Mouse (Mus musculus): ENCODE results near the gene Sema3c. TPM values are rescaled to one million over a fixed set of nuclear protein-coding genes. Genes with fewer than 3 reads are reported as not detected.
"Not testable (repeated sequence)": the region's sequence is repeated elsewhere in the genome, so short reads cannot be mapped to it uniquely, and the experiment has no call there.

Sema3c gene
- 9.3 and 10.6 TPM in 2 replicates for polyA plus RNA-seq (2015; fragmentation: Nextera tagmentation; extraction: Ambion mirVana)

DNA sequence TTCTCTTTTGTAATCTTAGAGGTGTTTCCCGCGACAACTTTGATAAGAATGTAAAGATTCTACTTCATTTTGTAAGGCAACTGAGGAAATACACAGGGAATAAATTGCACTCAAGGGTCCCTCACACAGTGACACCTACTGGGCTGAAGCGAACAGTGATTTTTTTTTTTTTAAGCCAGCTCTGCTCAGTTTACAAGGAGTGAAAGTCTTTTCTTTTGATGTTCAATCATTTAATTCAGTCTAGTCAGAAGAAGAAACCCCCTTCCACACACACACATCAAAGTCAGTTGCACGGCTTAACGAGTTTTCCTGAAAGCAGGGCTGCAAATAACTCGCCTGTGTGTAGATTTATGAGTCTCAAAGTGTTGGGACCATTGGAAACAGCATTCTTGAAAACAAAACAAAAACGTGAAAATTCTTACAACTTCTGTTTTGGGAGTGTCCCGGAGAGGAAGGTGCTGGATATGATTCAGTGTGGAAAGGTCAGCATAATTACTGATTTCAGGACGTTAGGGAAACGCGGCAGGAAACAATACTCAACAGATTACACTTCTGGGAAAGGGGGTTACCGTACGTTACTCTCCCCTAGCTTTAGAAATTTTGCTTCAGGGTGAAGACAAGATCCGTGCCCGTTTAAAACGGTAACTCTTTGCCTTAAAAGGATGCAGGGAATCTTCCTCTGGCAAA, at the start of gene Sema3c:
TSS of gene Sema3c (plus strand) at position 588 of the 687 bp plus-strand sequence.
- peak within 1 kb of the TSS; percentile 58 for H3K27ac ChIP-seq (ENCODE audit: low read length)
- H3K27me3 ChIP-seq (ENCODE audit: control insufficient read depth, insufficient read depth, low read length) = no peaks in the 10 kb centered on the region
- WGBS = 1% methylated on average over 16 of the region's 16 CpGs
- H3K9ac ChIP-seq (ENCODE audit: low read length) = peak within 1 kb of the TSS; percentile 69
- H3K4me3 ChIP-seq (ENCODE audit: low read length) = peak within 1 kb of the TSS; percentile 73
- peak within 1 kb of the TSS; percentile 90 for H3K4me2 ChIP-seq (ENCODE audit: low read depth, low read length)
- ATAC-seq (replicated peaks; ENCODE audit: extremely low read depth, insufficient read depth, low FRiP score) = no peak; the same call in 1 of the 2 replicates
- H3K9me3 ChIP-seq (replicated peaks; ENCODE audit: control insufficient read depth, low read length) = no peaks in the 10 kb centered on the region
- H3K36me3 ChIP-seq (ENCODE audit: control insufficient read depth, insufficient read depth) = no peaks in the 10 kb centered on the region
- no peaks in the 10 kb centered on the region; the same call in 1 of the 2 replicates for H3K4me1 ChIP-seq (ENCODE audit: control insufficient read depth, insufficient read depth, low read length)

- H3K27me3 ChIP-seq (ENCODE audit: control insufficient read depth, insufficient read depth, low read length); H3K4me1 ChIP-seq (ENCODE audit: control insufficient read depth, insufficient read depth, low read length); H3K9me3 ChIP-seq (replicated peaks; ENCODE audit: control insufficient read depth, low read length); H3K4me3 ChIP-seq (ENCODE audit: low read length); H3K36me3 ChIP-seq (ENCODE audit: control insufficient read depth, insufficient read depth); ATAC-seq (replicated peaks; ENCODE audit: extremely low read depth, insufficient read depth, low FRiP score); H3K27ac ChIP-seq (ENCODE audit: low read length); H3K4me2 ChIP-seq (ENCODE audit: low read depth, low read length); H3K9ac ChIP-seq (ENCODE audit: low read length): not testable (repeated sequence)
- 84% methylated on average over 2 of the region's 2 CpGs for WGBS
Observed at GRCm38 (mm10) chr5:17531165-17531564, 42.9 kb upstream of the Sema3c start.

DNA sequence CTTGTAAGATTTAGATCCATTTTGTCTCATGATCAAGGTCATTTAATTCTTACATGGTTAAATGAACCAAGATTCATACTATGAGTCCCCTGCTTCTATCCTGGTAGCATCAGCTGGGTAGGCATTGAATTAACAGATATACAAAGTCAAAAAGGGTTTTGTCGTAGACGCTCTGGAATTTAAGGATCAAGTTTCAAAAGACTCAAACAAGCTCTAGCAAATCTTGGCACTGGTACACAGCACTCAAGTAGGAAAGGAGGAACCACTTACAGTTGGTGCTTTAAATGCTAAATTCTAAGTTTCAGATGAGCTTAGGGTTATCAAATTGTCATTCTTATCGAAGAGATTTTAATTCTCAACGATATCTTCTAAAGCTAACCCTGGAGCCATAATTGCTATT, 30.9 kb upstream of the Sema3c start:
- Histone ChIP-seq H3K9me3 (replicated peaks; ENCODE audit: control insufficient read depth, low read length) (no peaks in the 10 kb centered on the region), H3K4me1 (ENCODE audit: control insufficient read depth, insufficient read depth, low read length) (peaks cover 2% of the 10 kb centered on the region; the same call in 1 of the 2 replicates), H3K4me2 (ENCODE audit: low read depth, low read length) (no peak overlapping the region), H3K27ac (ENCODE audit: low read length) (no peak overlapping the region), H3K4me3 (ENCODE audit: low read length) (no peak overlapping the region), H3K27me3 (ENCODE audit: control insufficient read depth, insufficient read depth, low read length) (no peaks in the 10 kb centered on the region), H3K9ac (ENCODE audit: low read length) (no peak overlapping the region), H3K36me3 (ENCODE audit: control insufficient read depth, insufficient read depth) (no peaks in the 10 kb centered on the region)
- WGBS = 38% methylated on average over 4 of the region's 4 CpGs
- ATAC-seq (replicated peaks; ENCODE audit: extremely low read depth, insufficient read depth, low FRiP score) = no peak

DNA sequence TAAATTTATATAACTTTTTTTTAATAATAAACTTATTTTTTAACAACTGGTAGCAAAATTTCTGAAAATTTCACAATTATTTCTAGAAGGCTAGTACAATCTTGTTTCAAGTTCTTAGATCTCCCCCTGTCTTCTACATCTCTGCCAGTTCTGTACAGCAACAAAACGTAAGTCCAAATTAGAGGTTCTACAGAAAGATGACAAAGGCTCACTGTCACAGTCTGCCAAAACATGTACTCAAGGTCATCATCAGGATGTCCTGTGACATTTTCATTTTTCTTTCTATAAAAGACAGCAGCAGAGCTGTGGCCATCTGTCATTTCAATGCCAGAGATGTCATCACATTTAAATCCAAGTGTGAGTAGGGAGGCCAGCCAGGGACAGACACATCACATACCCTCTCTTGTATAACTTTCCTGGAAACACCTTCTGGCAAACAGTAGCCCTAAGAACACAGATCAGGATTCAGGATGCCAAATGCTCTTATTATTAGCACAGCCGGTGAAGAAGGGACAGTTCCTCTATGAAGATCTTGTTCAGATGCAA, 29.1 kb upstream of the Sema3c start:
- Histone ChIP-seq H3K9me3 (replicated peaks; ENCODE audit: control insufficient read depth, low read length) (no peaks in the 10 kb centered on the region), H3K27me3 (ENCODE audit: control insufficient read depth, insufficient read depth, low read length) (no peaks in the 10 kb centered on the region), H3K27ac (ENCODE audit: low read length) (no peak overlapping the region), H3K4me3 (ENCODE audit: low read length) (no peak overlapping the region), H3K4me1 (ENCODE audit: control insufficient read depth, insufficient read depth, low read length) (peaks cover 2% of the 10 kb centered on the region; the same call in 1 of the 2 replicates), H3K9ac (ENCODE audit: low read length) (no peak overlapping the region), H3K36me3 (ENCODE audit: control insufficient read depth, insufficient read depth) (no peaks in the 10 kb centered on the region), H3K4me2 (ENCODE audit: low read depth, low read length) (no peak overlapping the region)
- WGBS = 69% methylated on average over 2 of the region's 2 CpGs
- no peak for ATAC-seq (replicated peaks; ENCODE audit: extremely low read depth, insufficient read depth, low FRiP score)

DNA sequence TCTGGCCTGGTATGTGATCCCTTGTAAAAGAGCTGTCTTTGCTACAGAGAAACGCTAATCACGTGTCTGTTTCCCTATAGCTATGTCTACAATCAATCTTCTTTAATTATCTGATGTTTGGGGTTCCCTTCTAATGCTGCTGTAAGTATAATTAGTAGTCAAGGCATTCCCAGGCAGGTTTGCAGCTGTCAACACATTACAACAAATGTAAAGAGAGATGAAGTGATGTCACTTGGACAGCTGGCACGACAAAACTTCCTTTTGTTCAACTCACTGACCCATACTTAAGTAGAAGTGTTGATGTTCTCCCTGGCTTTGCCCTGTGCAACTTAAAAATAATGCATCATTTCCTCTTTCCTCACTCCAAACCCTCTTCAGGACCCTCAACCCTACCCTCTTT, 22.4 kb upstream of the Sema3c start:
- Histone ChIP-seq H3K4me2 (ENCODE audit: low read depth, low read length) (no peak overlapping the region), H3K4me1 (ENCODE audit: control insufficient read depth, insufficient read depth, low read length) (peaks cover 5% of the 10 kb centered on the region; the same call in 1 of the 2 replicates), H3K4me3 (ENCODE audit: low read length) (no peak overlapping the region), H3K36me3 (ENCODE audit: control insufficient read depth, insufficient read depth) (no peaks in the 10 kb centered on the region), H3K27me3 (ENCODE audit: control insufficient read depth, insufficient read depth, low read length) (no peaks in the 10 kb centered on the region), H3K9ac (ENCODE audit: low read length) (no peak overlapping the region), H3K27ac (ENCODE audit: low read length) (no peak overlapping the region), H3K9me3 (replicated peaks; ENCODE audit: control insufficient read depth, low read length) (no peaks in the 10 kb centered on the region)
- WGBS = 44% methylated on average over 3 of the region's 3 CpGs
- no peak for ATAC-seq (replicated peaks; ENCODE audit: extremely low read depth, insufficient read depth, low FRiP score)

GRCm38 (mm10) chr5:17556073-17556473, 18.0 kb upstream of the Sema3c start:
- H3K9me3 ChIP-seq (replicated peaks; ENCODE audit: control insufficient read depth, low read length) = no peaks in the 10 kb centered on the region
- no peaks in the 10 kb centered on the region for H3K36me3 ChIP-seq (ENCODE audit: control insufficient read depth, insufficient read depth)
- no peak overlapping the region; the same call in 1 of the 2 replicates for H3K4me2 ChIP-seq (ENCODE audit: low read depth, low read length)
- no peak overlapping the region for H3K27ac ChIP-seq (ENCODE audit: low read length)
- peaks cover 5% of the 10 kb centered on the region; the same call in 1 of the 2 replicates for H3K4me1 ChIP-seq (ENCODE audit: control insufficient read depth, insufficient read depth, low read length)
- WGBS = 21% methylated on average over 7 of the region's 7 CpGs
- H3K9ac ChIP-seq (ENCODE audit: low read length) = no peak overlapping the region
- ATAC-seq (replicated peaks; ENCODE audit: extremely low read depth, insufficient read depth, low FRiP score) = no peak
- no peak overlapping the region for H3K4me3 ChIP-seq (ENCODE audit: low read length)
- H3K27me3 ChIP-seq (ENCODE audit: control insufficient read depth, insufficient read depth, low read length) = no peaks in the 10 kb centered on the region

GRCm38 (mm10) chr5:17556715-17557265, 17.3 kb upstream of the Sema3c start:
- WGBS = 77% methylated on average over 3 of the region's 3 CpGs
- no peak for ATAC-seq (replicated peaks; ENCODE audit: extremely low read depth, insufficient read depth, low FRiP score)
- no peak overlapping the region for H3K4me3 ChIP-seq (ENCODE audit: low read length)
- no peaks in the 10 kb centered on the region for H3K9me3 ChIP-seq (replicated peaks; ENCODE audit: control insufficient read depth, low read length)
- H3K4me1 ChIP-seq (ENCODE audit: control insufficient read depth, insufficient read depth, low read length) = peaks cover 5% of the 10 kb centered on the region; the same call in 1 of the 2 replicates
- H3K27ac ChIP-seq (ENCODE audit: low read length) = no peak overlapping the region
- no peaks in the 10 kb centered on the region for H3K36me3 ChIP-seq (ENCODE audit: control insufficient read depth, insufficient read depth)
- H3K27me3 ChIP-seq (ENCODE audit: control insufficient read depth, insufficient read depth, low read length) = no peaks in the 10 kb centered on the region
- H3K9ac ChIP-seq (ENCODE audit: low read length) = no peak overlapping the region
- H3K4me2 ChIP-seq (ENCODE audit: low read depth, low read length) = no peak overlapping the region

DNA sequence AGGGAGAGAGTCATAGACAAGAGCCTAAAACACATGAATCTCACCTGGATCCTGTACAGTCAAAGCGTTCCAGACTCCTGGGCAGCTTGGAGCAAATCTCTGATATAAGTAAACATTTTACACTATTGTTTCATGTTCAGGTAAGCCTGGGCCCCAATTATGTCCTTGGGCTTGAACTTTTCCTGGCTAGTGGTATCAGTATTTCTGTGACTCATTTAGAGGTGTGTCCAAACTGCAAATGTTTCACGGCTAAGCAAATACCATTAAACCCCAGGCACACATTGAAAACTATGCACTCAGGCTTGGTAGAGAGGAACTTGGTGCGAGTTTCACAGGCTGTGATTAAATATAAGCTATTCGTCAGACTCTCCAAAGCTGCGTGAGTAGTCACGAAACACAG, 2.5 kb upstream of the Sema3c start:
- H3K27me3 ChIP-seq (ENCODE audit: control insufficient read depth, insufficient read depth, low read length) = no peaks in the 10 kb centered on the region
- H3K36me3 ChIP-seq (ENCODE audit: control insufficient read depth, insufficient read depth) = no peaks in the 10 kb centered on the region
- WGBS = 74% methylated on average over 6 of the region's 6 CpGs
- no peak for ATAC-seq (replicated peaks; ENCODE audit: extremely low read depth, insufficient read depth, low FRiP score)
- H3K27ac ChIP-seq (ENCODE audit: low read length) = no peak overlapping the region
- no peak overlapping the region for H3K9ac ChIP-seq (ENCODE audit: low read length)
- no peaks in the 10 kb centered on the region; the same call in 1 of the 2 replicates for H3K4me1 ChIP-seq (ENCODE audit: control insufficient read depth, insufficient read depth, low read length)
- H3K4me3 ChIP-seq (ENCODE audit: low read length) = no peak overlapping the region
- no peak overlapping the region for H3K4me2 ChIP-seq (ENCODE audit: low read depth, low read length)
- no peaks in the 10 kb centered on the region for H3K9me3 ChIP-seq (replicated peaks; ENCODE audit: control insufficient read depth, low read length)
